Mouse (Mus musculus): ENCODE results near the gene Nmu. TPM values are rescaled to one million over a fixed set of nuclear protein-coding genes. Genes with fewer than 3 reads are reported as not detected.

The Nmu gene
- polyA plus RNA-seq, 1 experiment from 2014 or later, result not detected

GRCm38 (mm10) chr5:76306261-76306660 lies 57.3 kb downstream of the Nmu start:
- H3K27me3 ChIP-seq, result peaks cover 30% of the 10 kb centered on the region
- H3K4me1 ChIP-seq (replicated peaks), result peaks cover 17% of the 10 kb centered on the region
- no peak overlapping the region for H3K27ac ChIP-seq
- 69% methylated on average over 3 of the region's 3 CpGs for WGBS (ENCODE audit: insufficient replicate concordance)
- ATAC-seq (ENCODE audit: low read depth), result no peak
- H3K9me3 ChIP-seq (replicated peaks), result no peaks in the 10 kb centered on the region
- no peak for DNase-seq
- H3K9ac ChIP-seq, result no peak overlapping the region
- no peak overlapping the region for H3K4me3 ChIP-seq (replicated peaks)
- H3K4me2 ChIP-seq, result no peak overlapping the region
- H3K36me3 ChIP-seq, result no peaks in the 10 kb centered on the region

- peak overlapping the region; percentile 90 for H3K4me2 ChIP-seq
- peak overlapping the region; percentile 85 for H3K4me3 ChIP-seq (replicated peaks)
- no peaks in the 10 kb centered on the region for H3K9me3 ChIP-seq (replicated peaks)
- no peak overlapping the region for H3K9ac ChIP-seq
- H3K27ac ChIP-seq, result no peak overlapping the region
- peaks cover 17% of the 10 kb centered on the region for H3K4me1 ChIP-seq (replicated peaks)
- 8% methylated on average over 8 of the region's 8 CpGs for WGBS (ENCODE audit: insufficient replicate concordance)
- H3K36me3 ChIP-seq, result no peaks in the 10 kb centered on the region
- peaks cover 30% of the 10 kb centered on the region for H3K27me3 ChIP-seq
- ATAC-seq (ENCODE audit: low read depth) (no peak), DNase-seq (no peak)
These were observed 58.0 kb downstream of the Nmu start for GRCm38 (mm10) chr5:76305616-76306015.

- H3K9me3 ChIP-seq (replicated peaks), result no peaks in the 10 kb centered on the region
- WGBS (ENCODE audit: insufficient replicate concordance), result under 1% methylated on average over 87 of the region's 104 CpGs
These were observed 58.9 kb downstream of the Nmu start, which contains the start of gene Clock for GRCm38 (mm10) chr5:76304452-76305341. TSS of gene Clock (minus strand) at chr5:76304792.

GRCm38 (mm10) chr5:76303745-76304451 lies 59.7 kb downstream of the Nmu start:
- Histone ChIP-seq H3K9ac (peak overlapping the region; percentile 84), H3K4me2 (peak overlapping the region; percentile 90), H3K27me3 (peaks cover 22% of the 10 kb centered on the region), H3K36me3 (no peaks in the 10 kb centered on the region), H3K9me3 (replicated peaks) (no peaks in the 10 kb centered on the region), H3K27ac (peak overlapping the region; percentile 74), H3K4me1 (replicated peaks) (peaks cover 17% of the 10 kb centered on the region), H3K4me3 (replicated peaks) (peak overlapping the region; percentile 85)
- ATAC-seq (ENCODE audit: low read depth), result peak; percentile 82
- DNase-seq, result peak; percentile 42
- under 1% methylated on average over 99 of the region's 100 CpGs for WGBS (ENCODE audit: insufficient replicate concordance)

More at GRCm38 (mm10) chr5:76304452-76305341, 58.9 kb downstream of the Nmu start, which contains the start of gene Clock:
- Histone ChIP-seq H3K4me1 (replicated peaks) (peaks cover 17% of the 10 kb centered on the region), H3K27ac (peak within 1 kb of the TSS; percentile 74), H3K4me3 (replicated peaks) (peak within 1 kb of the TSS; percentile 85), H3K27me3 (peaks cover 25% of the 10 kb centered on the region), H3K9ac (peak within 1 kb of the TSS; percentile 84), H3K4me2 (peak within 1 kb of the TSS; percentile 90), H3K36me3 (no peaks in the 10 kb centered on the region)
- ATAC-seq (ENCODE audit: low read depth) (peak; percentile 73), DNase-seq (peak; percentile 69)

DNA sequence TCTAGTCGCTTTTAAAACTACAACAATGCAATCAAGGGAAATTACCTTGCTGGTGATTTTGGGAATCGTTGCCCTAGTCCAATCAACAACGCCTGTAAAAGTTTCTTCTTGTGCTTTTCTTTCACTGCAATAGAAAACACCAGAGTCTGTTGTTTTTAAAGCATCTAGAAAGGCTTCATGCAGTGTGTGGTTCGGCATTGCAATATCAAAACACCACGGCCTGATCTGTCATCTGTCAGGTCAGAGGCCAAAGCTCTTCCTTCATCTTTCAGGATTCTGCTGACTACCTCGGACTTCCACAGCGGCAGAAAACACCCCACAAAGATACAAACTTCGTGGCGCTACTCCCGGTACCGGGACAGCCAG lies 60.2 kb downstream of the Nmu start:
- Histone ChIP-seq H3K4me2 (peak overlapping the region; percentile 90), H3K4me3 (replicated peaks) (peak overlapping the region; percentile 85), H3K9ac (peak overlapping the region; percentile 84), H3K27me3 (peaks cover 22% of the 10 kb centered on the region), H3K36me3 (no peaks in the 10 kb centered on the region), H3K9me3 (replicated peaks) (no peaks in the 10 kb centered on the region), H3K27ac (0 out of 2 replicates have a peak overlapping the region, but pooled peaks have one; percentile 12), H3K4me1 (replicated peaks) (peaks cover 17% of the 10 kb centered on the region)
- no peak for ATAC-seq (ENCODE audit: low read depth)
- DNase-seq, result no peak
- WGBS (ENCODE audit: insufficient replicate concordance), result 6% methylated on average over 11 of the region's 11 CpGs

DNA sequence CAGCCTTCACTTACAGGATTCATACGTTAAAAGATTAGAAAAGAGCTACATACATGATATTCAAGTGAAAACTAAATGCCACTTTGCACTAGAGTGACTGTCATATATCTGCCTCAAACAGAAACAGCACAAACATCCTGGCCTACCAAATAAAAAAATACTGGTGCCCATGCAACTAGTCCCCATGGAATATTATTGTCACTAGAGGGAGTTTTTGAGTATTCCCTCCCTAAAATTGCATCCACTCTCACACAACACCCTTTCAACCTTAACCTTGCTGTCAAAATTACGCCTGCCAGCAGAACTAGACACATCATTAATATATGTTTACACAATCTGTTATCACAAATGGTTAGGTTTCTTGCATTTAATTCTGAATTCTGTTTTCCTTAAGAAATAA lies 61.6 kb downstream of the Nmu start:
- no peaks in the 10 kb centered on the region for H3K36me3 ChIP-seq
- DNase-seq, result no peak
- WGBS (ENCODE audit: insufficient replicate concordance), result 61% methylated on average over 2 of the region's 2 CpGs

GRCm38 (mm10) chr5:76289234-76289691 lies 74.3 kb downstream of the Nmu start:
- DNase-seq (no peak), ATAC-seq (ENCODE audit: low read depth) (no peak)
- 68% methylated on average over 8 of the region's 8 CpGs for WGBS (ENCODE audit: insufficient replicate concordance)
- Histone ChIP-seq H3K4me3 (replicated peaks) (no peak overlapping the region), H3K9me3 (replicated peaks) (no peaks in the 10 kb centered on the region), H3K4me1 (replicated peaks) (peaks cover 16% of the 10 kb centered on the region), H3K4me2 (no peak overlapping the region), H3K27ac (no peak overlapping the region), H3K36me3 (no peaks in the 10 kb centered on the region), H3K27me3 (no peaks in the 10 kb centered on the region), H3K9ac (no peak overlapping the region)

More for the DNA sequence above, 61.6 kb downstream of the Nmu start:
- no peak overlapping the region for H3K27ac ChIP-seq
- H3K4me3 ChIP-seq (replicated peaks), result no peak overlapping the region
- H3K27me3 ChIP-seq, result peaks cover 21% of the 10 kb centered on the region
- peaks cover 17% of the 10 kb centered on the region for H3K4me1 ChIP-seq (replicated peaks)
- H3K4me2 ChIP-seq, result no peak overlapping the region
- no peak overlapping the region for H3K9ac ChIP-seq
- H3K9me3 ChIP-seq (replicated peaks), result no peaks in the 10 kb centered on the region
- no peak for ATAC-seq (ENCODE audit: low read depth)

- Histone ChIP-seq H3K9ac (no peak overlapping the region), H3K4me1 (replicated peaks) (peaks cover 21% of the 10 kb centered on the region), H3K4me3 (replicated peaks) (no peak overlapping the region), H3K4me2 (no peak overlapping the region), H3K9me3 (replicated peaks) (no peaks in the 10 kb centered on the region), H3K27ac (no peak overlapping the region), H3K27me3 (no peaks in the 10 kb centered on the region), H3K36me3 (no peaks in the 10 kb centered on the region)
- ATAC-seq (ENCODE audit: low read depth), result no peak
- DNase-seq, result no peak
- WGBS (ENCODE audit: insufficient replicate concordance), result 76% methylated on average over 3 of the region's 3 CpGs
These were observed 75.3 kb downstream of the Nmu start for GRCm38 (mm10) chr5:76288256-76288655.

DNA sequence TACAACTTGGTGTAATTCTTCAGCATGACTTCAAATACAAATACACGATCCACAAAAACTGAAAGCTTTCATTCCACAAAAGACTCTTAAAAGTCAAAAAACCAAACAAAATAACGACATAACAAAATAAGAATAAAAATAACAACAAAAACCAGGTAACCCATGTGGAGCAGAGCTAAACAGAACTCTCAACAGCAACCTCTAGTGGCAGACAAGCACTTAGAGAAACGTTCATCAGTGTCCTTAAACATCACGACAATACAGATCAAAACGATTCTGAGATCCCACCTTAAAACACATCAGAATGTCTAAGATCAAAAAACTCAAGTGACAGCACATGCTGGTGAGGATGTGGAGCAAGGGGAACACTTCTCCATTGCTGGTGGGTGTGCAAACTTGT lies 76.5 kb downstream of the Nmu start:
- no peaks in the 10 kb centered on the region for H3K36me3 ChIP-seq
- ATAC-seq (ENCODE audit: low read depth) (no peak), DNase-seq (no peak)
- H3K4me3 ChIP-seq (replicated peaks), result no peak overlapping the region
- H3K27ac ChIP-seq, result no peak overlapping the region
- H3K27me3 ChIP-seq, result no peaks in the 10 kb centered on the region
- no peak overlapping the region for H3K9ac ChIP-seq
- H3K4me1 ChIP-seq (replicated peaks), result peaks cover 21% of the 10 kb centered on the region
- H3K9me3 ChIP-seq (replicated peaks), result no peaks in the 10 kb centered on the region
- 55% methylated on average over 5 of the region's 5 CpGs for WGBS (ENCODE audit: insufficient replicate concordance)
- no peak overlapping the region for H3K4me2 ChIP-seq

DNA sequence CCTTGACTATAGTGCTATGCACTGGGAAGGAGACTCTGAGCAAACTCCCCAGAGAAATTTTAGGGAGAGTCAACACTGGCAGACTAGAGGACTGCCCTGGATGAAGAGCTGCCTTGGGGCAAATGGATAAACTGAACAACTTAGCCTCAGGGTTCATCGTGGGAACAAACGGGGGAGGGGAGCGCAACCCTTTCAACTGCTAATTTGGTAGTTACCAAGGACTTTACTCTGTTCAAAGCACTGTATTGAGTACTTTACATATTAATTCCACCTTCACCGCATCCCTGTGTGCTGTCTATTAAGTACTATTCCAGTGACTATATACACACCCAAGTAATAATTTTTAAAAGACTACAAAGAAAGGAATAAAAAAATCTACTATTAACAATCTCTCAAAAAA lies 77.9 kb downstream of the Nmu start:
- no peak overlapping the region for H3K4me2 ChIP-seq
- H3K27me3 ChIP-seq, result no peaks in the 10 kb centered on the region
- H3K4me1 ChIP-seq (replicated peaks), result peaks cover 21% of the 10 kb centered on the region
- H3K9me3 ChIP-seq (replicated peaks), result no peaks in the 10 kb centered on the region
- H3K9ac ChIP-seq, result no peak overlapping the region
- no peak overlapping the region for H3K27ac ChIP-seq
- H3K36me3 ChIP-seq, result no peaks in the 10 kb centered on the region
- 81% methylated on average over 4 of the region's 4 CpGs for WGBS (ENCODE audit: insufficient replicate concordance)
- no peak for DNase-seq
- no peak overlapping the region for H3K4me3 ChIP-seq (replicated peaks)
- ATAC-seq (ENCODE audit: low read depth), result no peak

GRCm38 (mm10) chr5:76283890-76284289 lies 79.7 kb downstream of the Nmu start:
- no peak overlapping the region for H3K4me3 ChIP-seq (replicated peaks)
- DNase-seq (peak; percentile 24), ATAC-seq (ENCODE audit: low read depth) (peak; percentile 90)
- H3K9ac ChIP-seq, result no peak overlapping the region
- no peak overlapping the region for H3K27ac ChIP-seq
- no peaks in the 10 kb centered on the region for H3K27me3 ChIP-seq
- 11% methylated on average over 1 of the region's 1 CpGs for WGBS (ENCODE audit: insufficient replicate concordance)
- H3K9me3 ChIP-seq (replicated peaks), result no peaks in the 10 kb centered on the region
- H3K4me1 ChIP-seq (replicated peaks), result peaks cover 16% of the 10 kb centered on the region
- H3K36me3 ChIP-seq, result no peaks in the 10 kb centered on the region
- H3K4me2 ChIP-seq, result no peak overlapping the region
